ENCODE assay signal across 8 mouse cellular contexts in genomic region chr1:75925802-75926201, GRCm38 (mm10).
DNase-seq lines count a peak whose midpoint lies in the region; ATAC-seq and TF ChIP-seq lines count a peak whose summit lies in the region.

No protein-coding gene starts in this region.

- H3K36me3 ChIP-seq in CH12.LX (replicated peaks in 1 of 2; ENCODE audit: control insufficient read depth in 1 of 2, insufficient read depth in 1 of 2, low read length in 1 of 2) = no peaks in the 10 kb centered on the region
- H3K36me3 ChIP-seq in forebrain, embryonic 12.5 days (replicated peaks) = no peaks in the 10 kb centered on the region
- no peaks in the 10 kb centered on the region for H3K36me3 ChIP-seq in liver, embryonic 13.5 days

- peak; percentile 49 for TF ChIP-seq RAD21 in CH12.LX (IDR thresholded peaks at IDR 0.05; ENCODE audit: low read depth, low read length)

- TF ChIP-seq EP300 in CH12.LX (IDR thresholded peaks at IDR 0.05; ENCODE audit: low read length) = no peak

- H3K9me3 ChIP-seq in CH12.LX (replicated peaks; ENCODE audit: low read length) = no peaks in the 10 kb centered on the region
- H3K9me3 ChIP-seq in forebrain, embryonic 12.5 days = no peaks in the 10 kb centered on the region
- no peaks in the 10 kb centered on the region for H3K9me3 ChIP-seq in liver, embryonic 13.5 days (replicated peaks)

- H3K27ac ChIP-seq in CH12.LX (ENCODE audit: insufficient read depth, low read depth) = no peak overlapping the region
- H3K27ac ChIP-seq in forebrain, embryonic 12.5 days = peak overlapping the region; percentile 42
- H3K27ac ChIP-seq in liver, embryonic 13.5 days = no peak overlapping the region
- H3K27ac ChIP-seq in olfactory bulb, adult 2 months (ENCODE audit: insufficient read depth, low read depth, low read length) = no peak overlapping the region

- peak; percentile 93 for ATAC-seq in forebrain, embryonic 12.5 days (ENCODE audit: low FRiP score)
- no peak for ATAC-seq in liver, embryonic 13.5 days (ENCODE audit: low read depth)

- no peak overlapping the region for H3K4me2 ChIP-seq in CH12.LX (ENCODE audit: insufficient read depth, low read depth, poor library complexity, severe bottlenecking)
- H3K4me2 ChIP-seq in forebrain, embryonic 12.5 days = no peak overlapping the region
- H3K4me2 ChIP-seq in liver, embryonic 13.5 days = no peak overlapping the region

- WGBS in forebrain, embryonic 12.5 days = 5% methylated on average over 9 of the region's 9 CpGs
- WGBS in liver, embryonic 13.5 days (ENCODE audit: insufficient replicate concordance) = 37% methylated on average over 9 of the region's 9 CpGs
- 14% methylated on average over 9 of the region's 9 CpGs for WGBS in olfactory bulb, adult 2 months

- TF ChIP-seq POLR2A in CH12.LX (IDR thresholded peaks at IDR 0.05; ENCODE audit: low read depth, low read length) = no peak
- TF ChIP-seq POLR2A in olfactory bulb, adult 2 months (IDR thresholded peaks at IDR 0.05; ENCODE audit: insufficient read depth, low read depth, low read length) = no peak

- no peaks in the 10 kb centered on the region for H3K27me3 ChIP-seq in CH12.LX (replicated peaks)
- H3K27me3 ChIP-seq in forebrain, embryonic 12.5 days = peaks cover 13% of the 10 kb centered on the region
- H3K27me3 ChIP-seq in liver, embryonic 13.5 days = no peaks in the 10 kb centered on the region

- H3K4me3 ChIP-seq in CH12.LX (replicated peaks in 1 of 3; ENCODE audit: low read depth in 2 of 3, low read length in 2 of 3, poor library complexity in 1 of 3) = no peak overlapping the region
- no peak overlapping the region for H3K4me3 ChIP-seq in forebrain, embryonic 12.5 days (replicated peaks)
- H3K4me3 ChIP-seq in liver, embryonic 13.5 days (replicated peaks) = no peak overlapping the region
- no peak overlapping the region for H3K4me3 ChIP-seq in olfactory bulb, adult 2 months (ENCODE audit: insufficient read depth, low read depth, low read length)

- TF ChIP-seq CTCF in CH12.LX (conservative IDR thresholded peaks at IDR 0.05 in 1 of 2, IDR thresholded peaks at IDR 0.05 in 1 of 2; ENCODE audit: low read depth in 2 of 2, low read length in 2 of 2) = peak; percentile 21 to 32; a peak in 2 of 4 replicates
- peak; percentile 81 for TF ChIP-seq CTCF in olfactory bulb, adult 2 months (IDR thresholded peaks at IDR 0.05; ENCODE audit: insufficient read depth, low read depth, low read length)

- no peak overlapping the region for H3K9ac ChIP-seq in CH12.LX (ENCODE audit: insufficient read depth, low read depth)
- H3K9ac ChIP-seq in forebrain, embryonic 12.5 days = no peak overlapping the region
- H3K9ac ChIP-seq in liver, embryonic 13.5 days = no peak overlapping the region

- DNase-seq in CH12.LX (ENCODE audit: extremely low read depth) = peak; percentile 57
- DNase-seq in c-Kit-positive CD71-positive TER-119-negative erythroid progenitor cells, embryonic 14.5 days (ENCODE audit: low read depth) = peak; percentile 5
- DNase-seq in heart, postnatal 14 days = peak; percentile 90 to 96
- DNase-seq in kidney, postnatal 4 days = peak; percentile 98 to 99
- peak; percentile 1 for DNase-seq in liver, embryonic 13.5 days
- peak; percentile 73 for DNase-seq in urinary bladder, adult 18-20 months (ENCODE audit: low spot score in 2 of 2)

- intact Hi-C loops in heart, postnatal 14 days (cut with DNase I) = loop anchor here (2.0 to 10.0 kb wide), 4 partner anchors 116 to 1591 kb away; no protein-coding TSS in a partner anchor

- no peaks in the 10 kb centered on the region for H3K4me1 ChIP-seq in CH12.LX (ENCODE audit: control insufficient read depth in 1 of 2, insufficient read depth in 2 of 2)
- H3K4me1 ChIP-seq in forebrain, embryonic 12.5 days = peaks cover 15% of the 10 kb centered on the region
- no peaks in the 10 kb centered on the region for H3K4me1 ChIP-seq in liver, embryonic 13.5 days (replicated peaks)
- H3K4me1 ChIP-seq in olfactory bulb, adult 2 months (ENCODE audit: control insufficient read depth, insufficient read depth, low read length) = no peaks in the 10 kb centered on the region

- H3K79me2 ChIP-seq in CH12.LX (replicated peaks; ENCODE audit: control insufficient read depth, extremely low read depth, insufficient read depth, poor library complexity, severe bottlenecking) = no peaks in the 10 kb centered on the region

- in situ Hi-C loops in CH12.LX (cut with MboI; ENCODE audit: low pct_ligation_motif_present, low pct_unique_long_range_greater_than_20kb, low sequenced_read_pairs) = no loop called here

- dilution Hi-C loops in CH12.LX (cut with MboI; ENCODE audit: extremely low pct_ligation_motif_present, extremely low pct_unique_long_range_greater_than_20kb, low sequenced_read_pairs) = no loop called here

TF ChIP-seq in CH12.LX, 34 proteins besides CTCF, POLR2A, EP300 and RAD21:
- TF ChIP-seq USF1 (IDR thresholded peaks at IDR 0.05; ENCODE audit: low read depth, low read length) (no peak), SMC3 (IDR thresholded peaks at IDR 0.05; ENCODE audit: low read depth, low read length) (peak; percentile 12; the same call in 1 of the 2 replicates)

Comparison
In these comparisons a context has a peak if more than half of its experiments do, and no peak if none do; other contexts are left out.
1. DNase-seq: peak in every context shown above with its lines; median percentile 98 in kidney, postnatal 4 days; 93 in heart, postnatal 14 days; 73 in urinary bladder, adult 18-20 months; 57 in CH12.LX; 5 in c-Kit-positive CD71-positive TER-119-negative erythroid progenitor cells, embryonic 14.5 days; 1 in liver, embryonic 13.5 days.